Mouse (Mus musculus): ENCODE measurements around the gene Susd5.
"Not testable (repeated sequence)": the region's sequence is repeated elsewhere in the genome, so short reads cannot be mapped to it uniquely, and the experiment has no call there.

Gene Susd5

GRCm38 (mm10) chr9:114069372-114069771, 12.4 kb downstream of the Susd5 start:
- no peak for DNase-seq (ENCODE audit: low read depth, low spot score)

DNA sequence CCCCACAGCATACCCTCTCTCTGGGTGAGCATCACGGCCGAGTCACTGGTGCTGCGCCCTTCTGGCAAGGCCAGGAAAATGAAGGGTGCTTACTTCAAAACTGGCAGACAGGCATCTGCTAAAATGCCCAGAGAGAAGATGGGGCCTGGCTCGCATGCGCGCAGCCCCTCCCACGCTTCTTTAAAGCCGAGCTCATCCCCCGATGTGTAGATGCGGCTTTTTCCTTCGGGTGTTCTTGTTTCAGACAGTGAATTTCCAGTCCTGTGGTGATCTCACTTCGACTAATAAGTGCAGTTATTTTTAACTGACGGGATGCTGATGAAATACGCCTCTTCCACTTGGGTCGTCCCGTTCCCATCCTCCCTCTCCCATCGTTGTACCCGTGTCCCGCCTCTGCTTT, 16.7 kb downstream of the Susd5 start:
- no peak for DNase-seq (ENCODE audit: low read depth, low spot score)

DNA sequence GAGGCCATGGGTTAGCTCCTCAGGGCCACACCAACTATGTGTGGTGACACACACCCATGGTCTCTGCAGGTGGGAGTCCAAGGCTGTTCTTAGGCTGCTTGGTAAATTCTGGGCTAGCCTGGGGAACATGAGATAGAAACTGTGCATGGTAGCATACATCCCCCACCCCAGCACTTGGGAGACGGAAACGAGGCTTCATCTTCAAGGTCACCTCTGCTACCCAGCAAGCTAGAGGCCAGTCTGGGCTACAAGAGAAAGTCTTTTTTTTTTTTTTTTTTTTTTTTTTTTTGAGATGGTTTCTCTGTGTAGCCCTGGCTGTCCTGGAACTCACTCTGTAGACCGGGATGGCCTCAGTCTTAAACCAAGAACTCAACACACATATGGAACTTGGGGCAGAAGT, 29.5 kb downstream of the Susd5 start:
- DNase-seq (ENCODE audit: low read depth, low spot score): no peak

DNA sequence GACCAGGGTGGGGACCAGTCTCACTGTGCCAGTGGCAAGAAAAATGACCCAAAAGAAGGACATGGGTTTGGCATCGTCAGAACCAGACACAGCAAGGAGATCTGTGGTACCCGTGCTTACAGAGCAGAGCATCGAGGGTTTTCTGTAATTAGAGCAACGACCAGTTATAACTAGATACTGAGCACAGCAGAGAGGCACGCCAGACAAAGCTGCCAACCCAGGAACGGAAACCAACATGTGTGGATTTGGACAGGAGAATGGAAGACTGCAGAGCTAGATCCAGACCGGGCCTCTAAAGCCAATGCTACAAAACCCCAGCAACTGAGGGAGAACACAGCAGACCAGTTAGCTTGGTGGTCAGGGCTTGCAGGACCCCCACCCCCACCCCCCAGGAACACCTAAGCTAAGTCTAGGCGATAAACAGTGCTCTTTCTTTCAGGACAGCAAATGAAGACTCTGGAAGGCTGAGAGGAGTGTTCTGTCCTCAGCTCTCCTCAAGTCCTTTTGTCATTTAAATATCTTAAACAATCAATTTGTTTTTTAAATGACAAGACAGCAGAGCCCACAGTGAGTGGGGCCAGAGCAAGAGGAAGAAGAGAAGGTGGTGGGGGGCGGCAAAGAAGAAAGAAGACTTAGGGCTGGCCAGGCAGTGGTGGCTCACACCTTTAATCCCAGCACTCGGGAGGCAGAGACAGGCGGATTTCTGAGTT, 30.3 kb downstream of the Susd5 start:
- DNase-seq (ENCODE audit: low read depth, low spot score): no peak

GRCm38 (mm10) chr9:114088885-114089284, 31.9 kb downstream of the Susd5 start:
- not testable (repeated sequence) for DNase-seq (ENCODE audit: low read depth, low spot score)

DNA sequence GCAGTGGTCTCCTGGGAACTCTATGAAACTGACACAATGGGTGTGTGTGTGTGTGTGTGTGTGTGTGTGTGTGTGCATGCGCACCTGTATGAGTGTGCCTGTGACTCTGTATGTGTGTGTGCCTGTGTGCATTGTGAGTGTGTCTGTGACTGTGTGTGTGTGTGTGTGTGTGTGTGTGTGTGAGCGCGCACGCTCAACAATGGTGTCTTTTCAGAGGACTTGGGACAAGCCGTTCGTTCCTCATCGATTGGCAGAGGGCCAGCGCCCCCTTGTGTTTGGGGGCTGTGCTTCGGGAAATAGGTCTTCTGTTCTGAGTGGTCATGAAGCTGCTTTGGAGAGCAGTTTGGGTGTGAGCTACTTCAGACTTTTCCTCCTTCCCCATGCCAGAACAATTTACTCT, 35.2 kb downstream of the Susd5 start:
- not testable (repeated sequence) for DNase-seq (ENCODE audit: low read depth, low spot score)

DNA sequence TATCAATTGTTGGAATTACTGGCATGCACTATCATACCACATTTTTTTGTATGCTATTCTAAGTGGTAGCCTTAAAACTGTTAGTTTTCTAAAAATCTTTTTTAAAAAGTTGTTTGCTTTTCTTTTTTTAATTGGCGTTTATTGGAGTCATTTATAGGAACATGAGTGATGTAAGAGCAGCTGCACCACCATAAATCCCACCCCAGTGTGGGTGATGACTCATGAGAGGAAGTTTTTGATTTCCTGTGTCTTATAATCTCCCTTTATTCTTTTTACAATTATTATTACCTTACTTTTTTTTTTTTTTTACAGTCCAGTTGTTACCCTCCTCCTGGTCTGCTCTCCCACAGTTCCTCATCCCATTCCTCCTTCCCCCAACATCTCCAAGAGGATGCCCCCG, 37.9 kb downstream of the Susd5 start:
- no peak for DNase-seq (ENCODE audit: low read depth, low spot score)

DNA sequence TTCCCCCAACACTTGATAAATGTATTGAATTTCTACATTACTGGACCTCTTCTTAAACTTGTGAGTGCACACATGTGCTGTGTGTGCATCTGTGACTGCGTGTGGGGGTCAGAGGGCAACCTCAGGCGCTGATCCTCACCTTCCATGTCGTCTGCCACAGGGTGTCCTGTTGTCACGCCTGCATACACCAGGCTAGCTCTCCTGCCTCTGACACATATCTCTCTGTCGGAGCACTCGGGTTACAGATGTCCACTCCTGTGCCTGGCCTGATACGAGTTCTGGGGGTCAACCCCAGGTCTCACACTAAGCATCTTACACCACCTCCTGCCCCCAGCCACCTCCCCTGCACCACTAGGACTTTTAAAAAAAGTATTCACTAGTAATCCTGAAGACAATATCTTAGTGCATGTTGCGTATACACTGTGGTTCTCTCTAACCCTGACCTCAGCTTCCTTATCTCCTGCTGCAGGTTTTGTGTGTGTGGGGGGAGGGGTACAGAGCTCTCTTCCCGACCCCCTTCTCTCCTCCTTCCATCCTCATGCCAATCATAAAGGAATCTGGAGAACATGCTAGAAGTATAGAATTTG, 41.9 kb downstream of the Susd5 start:
- no peak for DNase-seq (ENCODE audit: low read depth, low spot score)

- DNase-seq (ENCODE audit: low read depth, low spot score): no peak
Observed at GRCm38 (mm10) chr9:114110268-114110667, 53.3 kb downstream of the Susd5 start.

DNA sequence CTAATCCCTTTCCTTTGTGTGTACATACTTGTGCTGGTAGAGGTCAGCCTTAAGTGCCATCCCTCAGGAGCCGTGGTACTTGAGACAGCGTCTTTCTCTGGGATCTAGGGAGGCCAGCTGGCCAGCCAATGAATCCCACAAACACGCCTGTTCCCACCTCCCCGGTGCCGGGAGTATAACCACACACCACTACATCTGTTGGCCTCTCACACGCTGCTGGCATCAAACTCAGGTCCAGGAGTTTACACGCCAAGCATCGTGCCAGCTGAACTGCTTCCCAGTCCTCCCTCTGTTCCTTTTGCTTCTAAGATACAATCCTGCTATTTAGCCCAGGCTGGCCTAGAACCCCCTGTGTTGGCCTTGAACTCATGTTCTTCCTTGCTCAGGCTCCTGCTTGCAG, 54.2 kb downstream of the Susd5 start:
- DNase-seq (ENCODE audit: low read depth, low spot score): no peak

GRCm38 (mm10) chr9:114112226-114112625, 55.3 kb downstream of the Susd5 start:
- DNase-seq (ENCODE audit: low read depth, low spot score): no peak

GRCm38 (mm10) chr9:114113911-114114623, 57.1 kb downstream of the Susd5 start:
- DNase-seq (ENCODE audit: low read depth, low spot score): no peak

DNA sequence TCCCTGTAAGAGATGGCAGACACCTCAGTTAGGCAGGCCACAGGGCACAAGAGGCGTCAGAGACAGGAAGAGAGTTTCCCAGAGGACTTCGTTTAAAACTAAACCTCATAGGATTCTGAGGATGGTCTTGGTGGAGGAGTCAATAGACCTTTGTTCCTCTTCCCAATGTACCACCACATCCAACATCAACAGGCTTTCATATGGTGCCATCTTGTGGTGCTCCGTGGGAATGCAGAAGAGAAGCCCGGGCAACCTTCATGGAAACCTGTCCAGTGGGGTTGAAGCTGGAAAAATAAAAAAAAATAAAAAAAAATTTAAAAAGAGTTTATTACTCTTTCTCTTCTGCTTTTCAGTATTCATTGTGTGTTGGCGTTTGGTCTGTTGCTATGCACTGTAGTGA, 59.7 kb downstream of the Susd5 start:
- not testable (repeated sequence) for DNase-seq (ENCODE audit: low read depth, low spot score)

- not testable (repeated sequence) for DNase-seq (ENCODE audit: low read depth, low spot score)
Observed at GRCm38 (mm10) chr9:114122862-114123261, 65.9 kb downstream of the Susd5 start.

GRCm38 (mm10) chr9:114129273-114129835, 72.4 kb downstream of the Susd5 start:
- not testable (repeated sequence) for DNase-seq (ENCODE audit: low read depth, low spot score)

Measured in brain, embryonic 18.5 days (tissue).